Mouse (Mus musculus) spleen, postnatal 14 days (tissue): ENCODE data around the gene Bmp7.

ENCODE experiments used
- DNase-seq, 2 experiments: peaks; one replicate each; pipeline ENCODE4 v3.0.0; 2021 to 2022; ENCODE audit warnings: low spot score in 2 of 2

Bmp7 gene

DNA sequence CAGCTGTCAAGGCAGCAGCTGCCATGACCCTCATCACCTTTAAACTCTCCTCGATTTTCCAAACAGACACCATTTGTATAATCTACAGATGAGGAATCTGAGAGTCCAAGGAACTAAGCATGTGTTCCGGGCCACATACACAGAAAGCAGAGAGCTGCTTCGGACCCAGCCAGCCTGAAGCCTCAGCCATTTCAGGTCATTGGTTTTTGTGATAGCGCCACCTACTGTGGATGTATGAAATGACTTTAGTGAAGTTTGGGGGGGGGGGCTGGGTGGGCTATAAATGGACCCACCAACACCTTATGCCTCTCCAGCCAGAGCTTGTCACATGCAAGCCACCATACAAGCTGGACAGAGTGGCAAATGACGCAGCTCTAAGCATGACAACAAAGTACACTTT lies 8.9 kb upstream of the Bmp7 start:
- DNase-seq = no peak

- DNase-seq = no peak
These were observed 660 bp upstream of the Bmp7 start for GRCm38 (mm10) chr2:172940799-172941163.

GRCm38 (mm10) chr2:172939639-172940002 lies 500 bp downstream of the Bmp7 start:
- DNase-seq = no peak

DNA sequence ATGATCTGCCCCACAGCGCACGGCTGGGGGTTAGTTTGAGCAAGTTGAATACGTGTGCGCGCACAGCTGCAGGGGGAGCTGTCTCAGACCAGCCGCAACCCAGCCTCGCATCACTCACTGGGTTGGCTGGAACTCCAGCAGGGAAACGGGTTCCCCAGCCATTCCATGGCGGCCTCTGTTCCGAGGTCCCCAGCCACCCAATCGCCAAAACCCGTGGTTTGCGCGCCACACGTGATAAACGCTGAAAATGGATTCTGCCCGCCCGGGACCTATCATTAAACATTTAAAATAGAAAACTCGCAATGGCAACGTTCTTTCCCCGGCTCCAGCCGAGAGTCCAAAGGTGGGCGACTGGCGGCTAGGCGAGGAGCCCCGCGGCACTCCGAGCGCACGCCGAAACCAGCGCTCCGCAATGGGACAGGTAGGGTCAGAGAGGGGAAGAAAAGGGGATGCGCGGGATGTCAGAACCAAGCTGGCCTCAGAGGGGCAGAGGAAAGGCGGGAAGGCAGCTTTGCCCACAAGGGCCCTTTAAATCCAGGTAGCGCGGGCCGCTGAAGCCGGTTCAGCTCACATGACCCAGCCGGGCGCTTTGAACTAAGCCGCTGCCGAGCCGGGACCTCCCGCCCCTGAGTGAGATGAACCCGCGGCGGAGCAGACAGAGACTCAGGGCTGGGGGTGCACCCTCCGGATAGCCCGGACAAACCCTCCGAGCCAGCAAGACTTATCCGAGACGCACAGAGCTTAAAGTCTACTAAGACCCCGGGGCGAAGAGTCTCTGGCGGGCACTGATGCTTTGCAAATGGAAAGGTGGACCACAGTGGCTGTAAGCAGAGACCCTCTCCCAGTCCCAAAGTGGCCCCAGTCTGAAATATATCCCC lies 1.1 kb downstream of the Bmp7 start:
- DNase-seq = no peak

DNA sequence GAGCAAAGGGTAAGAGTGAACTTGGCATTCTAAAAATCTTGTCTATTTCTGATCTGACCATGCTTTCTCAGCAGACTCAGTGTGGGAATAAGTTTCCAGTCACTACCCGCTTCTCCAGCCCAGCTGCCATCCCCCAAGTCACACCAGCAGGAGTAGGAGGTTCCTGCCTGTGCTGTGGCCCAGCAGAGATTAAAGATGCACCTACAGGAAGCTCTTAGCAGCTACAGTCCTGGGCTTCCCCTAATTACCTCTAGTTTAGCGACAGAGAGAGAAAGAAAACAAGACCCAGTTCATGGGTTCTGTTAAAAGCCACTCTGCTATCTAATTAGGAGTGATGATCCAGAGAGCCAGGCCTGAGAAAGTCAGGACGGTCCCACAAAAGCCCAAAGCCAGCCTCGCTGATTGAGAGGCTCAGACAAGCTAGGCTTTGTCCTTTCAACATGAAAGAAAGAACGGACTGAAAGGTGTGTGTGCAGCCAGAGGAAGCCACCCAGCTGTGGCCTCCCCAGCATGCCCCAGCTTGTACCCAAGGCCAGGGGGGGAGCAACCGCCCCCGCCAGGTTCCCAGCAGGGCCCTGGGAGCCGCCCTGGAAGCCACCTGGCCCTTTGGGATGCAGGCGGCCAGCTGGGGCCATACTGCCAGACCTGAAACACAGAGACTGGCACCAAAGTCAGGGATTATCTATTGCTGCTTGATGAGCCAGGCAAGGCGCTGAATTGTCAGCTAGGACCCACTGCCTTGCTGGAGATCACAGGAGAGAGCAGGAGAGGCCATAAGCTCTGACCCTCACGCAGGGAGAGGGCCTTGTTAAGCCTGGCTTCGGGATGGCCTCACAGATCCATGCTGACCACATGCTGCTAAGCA lies 2.6 kb downstream of the Bmp7 start:
- DNase-seq = no peak

DNA sequence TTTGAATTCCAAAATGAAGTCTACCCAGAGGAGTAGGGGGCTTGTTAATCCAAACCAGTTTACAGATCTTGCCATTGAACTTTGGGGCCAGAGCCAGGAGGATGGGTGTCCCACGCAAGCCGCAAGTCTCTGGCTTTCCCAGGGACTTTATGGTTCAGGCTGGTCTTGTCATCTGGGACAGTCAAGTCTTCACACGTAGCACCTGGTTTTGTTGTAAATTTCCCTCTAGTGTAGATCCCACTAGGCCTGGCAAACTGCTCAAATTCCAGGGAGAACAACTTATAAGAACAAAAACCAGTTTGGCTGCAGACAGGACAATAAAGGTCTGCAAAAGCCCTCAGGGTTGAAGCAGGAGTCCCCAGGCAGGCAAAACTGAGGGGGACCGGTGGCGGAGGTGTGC lies 3.3 kb downstream of the Bmp7 start:
- no peak for DNase-seq

GRCm38 (mm10) chr2:172935776-172936562 lies 4.2 kb downstream of the Bmp7 start:
- no peak for DNase-seq

DNA sequence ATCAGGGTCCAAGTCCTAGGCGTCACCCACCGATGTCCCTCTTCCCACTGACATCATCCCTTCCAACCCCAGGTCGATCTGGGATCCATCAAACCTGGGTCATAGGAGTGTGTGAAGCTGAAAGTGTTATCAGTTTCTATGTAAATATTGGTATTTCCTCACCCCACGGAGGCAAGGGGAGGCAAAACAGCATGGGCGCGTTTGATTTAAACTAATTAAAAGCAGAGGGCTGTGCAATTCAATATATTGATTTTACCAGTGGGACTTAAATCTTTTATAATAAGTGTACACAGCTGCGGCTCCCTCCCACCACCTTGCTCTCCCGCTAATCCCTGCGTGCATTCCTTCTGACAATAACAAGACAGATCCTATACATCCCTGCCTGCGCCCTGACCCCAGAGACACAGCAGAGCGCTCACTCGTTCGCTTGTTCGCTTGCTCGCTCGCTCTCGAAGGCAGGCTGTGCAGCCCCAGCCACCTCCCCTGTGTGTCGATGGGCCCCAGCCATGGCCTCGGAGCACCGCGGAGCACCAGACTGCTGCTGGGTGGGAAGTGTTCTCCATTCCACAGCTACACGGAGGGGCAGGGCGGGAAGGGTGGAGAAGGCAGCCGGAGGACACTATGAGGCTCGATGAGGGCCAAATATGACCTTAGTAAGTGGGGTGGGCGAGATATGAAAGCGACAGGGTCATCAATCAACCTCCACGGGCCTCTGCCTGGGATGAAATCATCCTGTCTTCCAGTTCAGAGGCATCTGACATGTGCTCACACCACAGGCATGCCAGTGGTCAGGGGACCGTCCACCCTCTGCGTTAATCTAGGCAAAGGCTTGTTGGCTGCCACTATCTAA lies 5.0 kb downstream of the Bmp7 start:
- DNase-seq = no peak

- no peak for DNase-seq
These were observed 5.7 kb downstream of the Bmp7 start for GRCm38 (mm10) chr2:172934420-172934788.

- DNase-seq = no peak
These were observed 6.3 kb downstream of the Bmp7 start for GRCm38 (mm10) chr2:172933631-172934419.

DNA sequence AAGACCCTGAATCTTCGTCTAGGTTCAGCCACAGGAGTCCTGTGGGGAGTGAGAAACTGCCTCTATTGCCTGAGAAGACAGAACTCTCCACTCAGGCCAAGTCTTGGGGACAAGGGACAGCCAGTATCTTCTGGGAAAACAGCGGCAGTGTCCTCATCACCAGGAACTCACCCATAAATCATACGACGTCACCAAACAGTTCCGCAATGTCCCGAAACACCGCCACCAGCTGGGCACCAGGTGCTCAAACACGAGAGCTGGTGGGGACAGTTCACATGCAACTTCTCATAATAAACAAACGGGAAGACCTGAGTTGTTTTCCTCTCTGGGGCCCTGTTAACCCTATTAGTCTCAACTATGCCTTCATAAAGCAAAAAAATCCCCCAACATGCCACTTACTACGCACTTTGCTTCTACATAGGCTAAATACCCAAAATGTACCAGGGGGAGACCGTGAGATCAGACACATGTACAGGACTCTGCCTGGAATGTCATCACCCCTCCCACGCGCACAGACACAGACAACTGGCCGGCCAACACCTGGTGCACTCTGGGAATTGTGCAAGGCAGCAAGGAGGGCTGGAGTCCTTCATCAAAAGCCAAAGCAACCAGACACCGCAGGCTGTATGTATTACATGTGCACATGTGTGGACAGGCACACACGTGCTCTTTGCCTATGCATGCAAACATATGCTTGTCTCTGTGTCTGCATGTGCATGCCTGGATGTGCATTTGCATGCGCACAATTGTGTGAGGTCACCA lies 8.8 kb downstream of the Bmp7 start:
- DNase-seq = no peak

- DNase-seq = no peak
These were observed 10.2 kb downstream of the Bmp7 start for GRCm38 (mm10) chr2:172929905-172930436.

DNA sequence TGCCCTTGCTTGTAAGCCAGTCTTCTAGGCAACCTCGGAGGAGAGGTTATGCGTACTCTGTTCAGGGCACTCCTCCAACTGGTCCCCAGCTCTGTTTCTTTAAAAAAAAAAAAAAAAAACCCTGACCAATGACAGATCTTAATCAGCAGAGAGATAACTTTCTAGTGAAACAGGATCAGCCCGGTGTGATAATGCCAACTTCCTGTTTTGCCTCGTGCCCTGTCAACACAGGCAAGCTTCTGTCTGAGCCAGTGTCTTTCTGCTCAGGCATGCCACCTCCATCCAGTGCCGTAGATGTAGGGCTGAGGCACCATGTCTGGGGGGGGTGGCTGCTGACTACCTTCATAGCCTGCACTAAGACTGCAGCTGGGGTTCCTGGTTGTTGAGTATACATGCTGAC lies 12.5 kb downstream of the Bmp7 start:
- no peak for DNase-seq

DNA sequence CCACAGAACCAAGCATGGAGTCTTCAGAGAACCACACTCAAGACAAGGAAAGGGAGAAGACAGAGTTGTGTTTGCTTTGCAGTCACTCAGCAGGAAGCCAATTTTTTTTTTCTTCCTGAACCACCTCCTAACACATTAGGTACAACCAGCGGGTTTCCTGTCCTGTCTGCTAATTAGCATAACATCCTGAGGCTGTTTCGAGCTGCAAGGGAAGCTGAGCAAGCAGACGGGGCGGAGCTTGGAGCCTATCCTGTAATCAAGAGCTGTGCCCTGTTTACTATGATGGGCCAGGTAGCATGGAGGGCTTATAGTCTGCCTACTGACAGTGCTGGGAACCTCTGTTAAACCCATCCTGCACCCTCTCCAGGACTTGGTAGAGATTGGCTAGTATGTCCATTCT lies 13.8 kb downstream of the Bmp7 start:
- DNase-seq = no peak

- no peak for DNase-seq
These were observed 15.2 kb downstream of the Bmp7 start for GRCm38 (mm10) chr2:172924961-172925360.

DNA sequence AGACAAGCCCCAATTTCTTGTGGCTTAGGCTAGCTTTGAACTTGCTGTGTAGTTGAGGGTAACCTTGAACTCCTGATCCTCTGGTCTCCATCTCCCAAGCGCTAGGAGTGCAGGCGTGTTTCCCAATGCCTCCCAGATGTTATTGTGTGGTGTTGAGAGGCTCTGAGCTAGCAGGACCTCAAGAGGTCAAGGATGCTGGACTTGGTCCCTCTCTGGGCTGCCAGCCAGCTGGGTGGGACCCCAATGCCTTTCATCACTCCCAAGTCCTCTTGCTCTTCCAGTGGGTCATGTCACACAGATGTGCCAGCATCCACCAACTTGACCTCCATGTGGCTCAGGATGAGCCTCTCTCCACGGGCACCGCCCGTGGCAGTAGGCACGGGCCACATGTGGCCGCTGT lies 16.9 kb downstream of the Bmp7 start:
- DNase-seq = no peak

- no peak for DNase-seq
These were observed 17.5 kb downstream of the Bmp7 start for GRCm38 (mm10) chr2:172922597-172922996.

DNA sequence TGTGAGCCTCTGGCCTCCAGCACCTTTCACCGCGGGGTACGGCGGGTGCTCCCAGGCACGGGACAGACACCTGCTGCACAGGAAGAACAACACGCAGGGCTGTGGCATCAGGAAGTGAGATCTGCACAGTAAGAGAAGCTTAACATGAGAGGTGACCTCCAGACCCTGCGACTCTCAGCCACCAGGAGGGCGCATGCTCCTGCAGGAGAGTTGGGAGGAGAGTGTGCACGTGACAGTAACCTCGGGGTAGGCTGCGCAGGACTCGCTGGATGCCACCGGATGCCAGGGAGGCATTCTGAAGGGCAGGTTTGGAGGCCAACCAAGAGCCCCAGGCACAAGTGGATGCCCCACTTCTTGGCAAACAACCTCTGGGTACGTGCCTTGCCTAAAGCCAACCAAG lies 26.1 kb downstream of the Bmp7 start:
- no peak for DNase-seq

DNA sequence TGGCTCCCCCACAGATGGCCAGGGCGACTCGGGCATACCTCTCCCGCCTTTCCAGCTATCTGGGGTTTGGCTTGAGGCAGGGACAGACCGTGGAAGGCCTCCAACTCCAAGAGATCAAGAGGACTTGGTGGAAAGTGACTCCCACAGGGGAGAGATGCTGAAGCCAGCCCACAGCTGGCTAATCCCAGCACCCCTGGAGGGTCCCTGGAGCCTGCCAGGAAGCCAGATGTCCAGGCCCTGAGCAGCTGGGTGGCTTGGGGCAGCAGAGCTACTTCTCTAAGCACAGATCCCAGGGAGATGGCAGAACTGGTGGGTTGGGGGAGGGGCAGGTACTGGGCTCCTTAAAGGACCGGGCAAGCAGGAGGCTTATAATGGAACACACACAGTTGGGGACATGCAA lies 28.4 kb downstream of the Bmp7 start:
- no peak for DNase-seq

DNA sequence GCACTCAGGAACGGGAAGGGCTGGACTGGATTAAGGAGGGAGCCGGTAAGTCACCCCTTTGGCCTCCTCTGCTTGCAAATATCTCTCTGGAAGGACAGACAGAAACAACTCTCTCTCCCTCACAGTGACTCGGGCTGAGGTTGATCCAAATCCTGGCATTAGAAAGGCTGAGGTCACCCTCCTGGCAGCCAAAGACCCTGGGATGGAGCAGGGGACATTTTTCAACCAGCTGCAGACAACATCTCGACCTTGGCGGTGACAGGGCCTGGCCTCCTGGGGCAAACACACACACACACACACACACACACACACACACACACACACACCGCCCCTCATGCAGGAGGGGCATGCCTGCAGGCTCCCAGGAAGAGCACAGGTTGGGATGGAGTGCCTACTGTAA lies 29.0 kb downstream of the Bmp7 start:
- DNase-seq = no peak
